Mouse (Mus musculus) kidney, adult 2 months (tissue): Measurements from ENCODE around the gene Foxc2.

Source experiments
- CTCF ChIP-seq: fragments of 200-500 bp; conservative IDR thresholded peaks from 2 replicates; pipeline ENCODE4 v1.5.1; 2011; ENCODE audit warnings: low read depth, mild to moderate bottlenecking, control low read depth, low read length, moderate library complexity, mixed read lengths; ENCODE audit not compliant: insufficient read depth, insufficient read length
- POLR2A ChIP-seq: fragments of 200-500 bp; IDR thresholded peaks from one replicate; pipeline ENCODE4 v1.6.1; 2011; ENCODE audit warnings: low read depth, low read length, control low read depth

- TF ChIP-seq POLR2A (no peak), CTCF (no peak)
These were observed 46.4 kb downstream of the Foxc2 start for GRCm38 (mm10) chr8:121162413-121162812.
